Mouse (Mus musculus): ENCODE measurements at regions not wholly inside any gene's neighbourhood (a gene's known extent, or its start where the extent isn't known, plus 50 kb on each side); places are given as distances from the start of the nearest gene placed in this dataset.

DNA sequence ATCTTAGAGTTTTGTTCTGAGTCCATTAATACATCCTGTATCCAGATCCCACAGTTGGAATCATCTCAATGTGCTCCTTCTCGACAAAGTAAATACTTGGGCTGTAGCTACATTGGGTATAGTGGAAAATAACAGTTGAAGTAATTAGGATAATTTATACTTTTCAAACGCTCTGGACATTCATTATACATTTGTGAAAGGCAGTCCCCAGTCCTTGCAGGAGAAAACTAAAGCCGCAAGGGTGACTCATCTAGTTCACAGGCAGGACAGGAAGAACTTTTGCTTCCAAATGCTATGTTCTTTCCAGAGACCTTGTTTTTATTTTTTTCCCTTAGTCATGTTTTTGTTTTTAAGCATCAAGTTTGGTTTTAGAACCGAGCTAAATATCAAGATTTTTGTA, 218.8 kb downstream of the Gpr37 start:
- no peak for DNase-seq (ENCODE audit: low spot score in 2 of 2)

DNA sequence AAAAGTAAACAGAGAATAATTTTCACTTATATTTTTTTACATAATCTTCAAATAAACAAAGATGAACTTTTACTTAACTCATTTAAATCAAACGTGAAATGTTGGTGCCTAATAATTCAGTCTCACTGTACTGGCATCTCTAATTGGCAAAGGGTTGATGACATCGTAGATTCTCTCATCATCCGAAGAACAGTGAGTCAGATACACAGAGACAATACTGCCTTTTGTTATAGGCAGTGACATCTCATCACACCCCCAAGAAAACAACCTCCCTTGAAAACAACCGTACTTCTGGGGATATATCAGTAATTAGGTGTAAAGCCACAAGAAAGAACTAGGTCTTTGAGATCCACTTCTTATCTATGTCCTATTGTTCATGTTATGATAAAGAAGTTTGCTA, 227.5 kb downstream of the Gpr37 start:
- DNase-seq (ENCODE audit: low spot score in 2 of 2) = no peak

DNA sequence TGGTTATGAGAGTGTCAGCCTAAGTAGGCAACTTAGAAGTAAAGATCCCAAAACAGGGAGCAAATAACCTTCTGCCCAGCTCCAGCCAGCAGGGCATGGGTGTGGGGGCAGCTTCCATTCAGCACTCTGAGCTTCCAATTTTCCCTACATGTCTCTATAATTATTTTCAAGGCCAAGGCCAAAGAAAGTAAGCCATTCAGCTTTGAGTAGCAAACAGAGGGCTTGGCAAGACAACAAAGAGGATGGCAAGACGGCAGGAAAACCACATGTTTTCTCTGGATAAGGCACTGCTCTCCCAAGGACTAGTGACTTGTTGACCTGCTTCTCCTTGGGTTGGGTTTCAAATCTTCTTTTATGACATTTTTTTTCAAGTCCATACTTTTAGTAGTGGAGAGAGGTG, 240.1 kb downstream of the Gpr37 start:
- no peak for DNase-seq (ENCODE audit: low spot score in 2 of 2)

DNA sequence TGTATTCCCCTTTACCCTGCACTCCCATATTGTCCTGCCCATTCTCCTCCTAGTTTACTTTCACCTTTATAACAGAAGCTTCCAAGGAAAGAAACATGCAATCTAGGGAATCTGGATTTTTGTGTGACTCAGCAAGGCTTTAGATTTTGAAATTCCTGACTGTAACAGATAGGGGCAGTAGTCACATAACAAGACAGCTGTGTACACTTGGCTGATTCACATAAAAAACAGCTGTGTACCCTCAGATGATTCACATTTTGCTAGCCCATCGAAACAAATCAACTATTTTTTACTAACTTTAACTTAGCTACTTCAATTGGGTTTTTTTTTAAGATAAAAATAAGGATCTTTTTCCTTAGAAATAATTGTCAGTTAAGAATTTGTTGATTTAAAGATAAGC, 240.6 kb downstream of the Gpr37 start:
- no peak for DNase-seq (ENCODE audit: low spot score in 2 of 2)

DNA sequence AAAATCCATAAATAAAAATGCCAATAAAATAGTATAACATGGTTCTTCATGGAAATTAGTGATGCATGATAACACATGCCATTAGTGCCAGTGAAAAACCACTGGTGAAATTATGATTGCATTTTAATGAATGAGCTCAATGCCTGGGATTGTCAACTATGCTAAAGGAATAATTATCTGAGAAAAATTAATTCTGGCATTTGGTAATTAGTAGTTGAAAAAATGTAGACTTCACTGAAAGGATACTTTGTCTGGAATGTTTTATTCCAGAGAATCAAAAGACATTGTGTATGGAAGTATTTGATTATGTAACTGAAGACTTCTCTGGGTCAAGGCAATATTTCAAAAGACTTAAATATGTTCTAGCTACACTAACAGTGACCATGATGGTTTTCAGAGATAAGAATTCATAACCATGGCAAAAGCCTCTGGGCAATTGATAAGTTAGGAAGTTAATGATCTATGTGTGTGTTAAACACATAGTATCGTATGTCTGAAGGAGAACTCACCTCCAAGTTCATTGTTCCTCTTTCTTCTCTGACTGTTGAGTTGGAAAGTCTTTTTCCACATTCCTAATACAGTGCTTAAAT, 245.1 kb downstream of the Gpr37 start:
- no peak for DNase-seq (ENCODE audit: low spot score in 2 of 2)

DNA sequence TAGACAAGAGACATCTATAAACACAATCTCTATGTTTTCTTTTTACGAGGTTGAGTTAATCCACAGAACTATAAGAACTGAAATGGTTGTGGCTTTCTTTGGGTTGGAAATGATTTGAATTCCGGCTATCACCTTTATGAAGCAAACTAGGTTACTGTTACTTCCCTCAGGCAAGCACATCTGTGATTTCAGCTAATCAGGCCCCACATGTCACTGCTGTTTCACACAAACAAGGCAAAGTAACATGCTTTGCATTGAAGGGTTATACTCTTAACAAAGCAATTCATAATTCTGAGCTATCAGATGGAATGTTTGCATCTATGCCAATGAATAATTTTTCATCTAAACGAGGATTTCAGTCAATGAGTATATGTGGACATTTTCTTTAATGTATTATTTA, 246.4 kb downstream of the Gpr37 start:
- no peak for DNase-seq (ENCODE audit: low spot score in 2 of 2)

DNA sequence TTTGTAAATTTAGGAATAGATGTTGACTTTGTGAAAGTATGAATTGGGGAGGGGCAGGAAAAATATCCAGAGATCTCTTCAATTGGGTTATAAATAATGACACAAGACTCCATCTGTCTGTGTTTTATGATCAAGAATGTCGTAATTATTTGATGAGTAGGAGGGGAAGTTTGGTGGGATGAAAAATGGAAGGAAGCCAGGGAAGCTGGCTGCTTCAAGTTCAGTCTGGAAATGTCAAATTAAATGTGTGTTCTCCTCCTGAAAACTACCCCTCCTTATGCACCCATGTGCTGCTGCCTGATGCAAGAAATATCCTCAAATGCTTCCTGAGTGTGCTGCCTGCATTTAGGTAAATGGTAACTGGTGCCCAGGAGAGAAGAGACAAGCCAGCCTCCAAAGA, 246.8 kb downstream of the Gpr37 start:
- peak in 1 of 2 experiments; percentile 15 for DNase-seq (ENCODE audit: low spot score in 2 of 2)

DNA sequence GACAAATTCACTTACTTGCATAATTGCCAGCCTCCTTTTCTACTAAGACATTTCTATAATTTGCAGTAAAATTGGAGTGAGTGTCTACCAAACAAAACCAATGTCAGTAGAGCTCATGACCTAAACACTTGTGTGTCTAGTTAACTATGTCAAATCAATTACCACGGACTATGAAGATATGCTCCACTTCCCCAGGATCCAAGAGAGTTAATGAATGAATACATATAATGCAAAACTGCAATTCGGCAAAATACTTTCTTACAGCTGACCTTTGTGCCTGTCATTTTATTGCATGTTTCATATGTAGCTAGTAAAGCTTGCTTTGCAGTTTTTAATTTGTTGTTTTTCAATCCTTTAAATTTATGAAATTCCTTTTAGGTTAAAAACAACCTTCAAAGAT, 248.4 kb downstream of the Gpr37 start:
- no peak for DNase-seq (ENCODE audit: low spot score in 2 of 2)

DNA sequence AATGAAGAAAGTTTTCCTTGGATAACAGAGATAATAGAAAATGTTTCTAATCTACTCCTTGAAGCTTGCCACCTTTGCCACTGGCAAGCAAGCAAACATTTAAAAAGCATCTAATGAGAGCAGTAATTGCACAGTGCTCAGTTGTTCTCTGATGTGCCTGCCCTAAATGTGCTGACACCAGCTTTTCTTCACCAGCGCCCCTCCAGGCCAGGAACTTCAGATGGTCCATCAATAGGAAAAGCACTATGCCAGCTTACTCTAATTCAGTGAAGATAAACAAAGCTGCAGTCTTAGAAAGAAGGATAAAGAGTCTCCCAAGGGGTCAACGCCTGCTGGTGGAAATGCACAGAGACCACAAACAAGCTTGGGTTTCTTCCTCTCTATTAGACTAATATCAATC, 252.7 kb downstream of the Gpr37 start:
- DNase-seq (ENCODE audit: low spot score in 2 of 2) = no peak

DNA sequence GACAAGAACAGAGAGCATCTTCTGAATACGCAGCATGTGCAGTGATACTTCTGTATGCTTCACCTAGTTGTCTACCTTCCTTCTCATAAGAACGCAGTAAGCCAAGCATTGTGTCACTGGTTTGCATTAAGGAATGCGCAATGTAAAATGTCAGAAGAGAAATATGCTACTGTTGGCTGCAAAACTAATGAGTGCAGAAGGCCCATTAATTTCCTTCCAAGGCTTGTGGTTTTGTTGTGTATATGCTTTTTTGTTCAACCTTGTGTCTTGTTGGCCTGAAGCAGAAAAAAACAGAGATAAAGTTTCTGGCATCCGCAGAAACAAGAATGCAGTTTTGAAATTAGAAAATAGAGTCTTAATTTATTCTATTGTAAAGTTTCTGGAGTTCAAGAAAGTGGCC, 261.5 kb downstream of the Gpr37 start:
- DNase-seq (ENCODE audit: low spot score in 2 of 2) = no peak

DNA sequence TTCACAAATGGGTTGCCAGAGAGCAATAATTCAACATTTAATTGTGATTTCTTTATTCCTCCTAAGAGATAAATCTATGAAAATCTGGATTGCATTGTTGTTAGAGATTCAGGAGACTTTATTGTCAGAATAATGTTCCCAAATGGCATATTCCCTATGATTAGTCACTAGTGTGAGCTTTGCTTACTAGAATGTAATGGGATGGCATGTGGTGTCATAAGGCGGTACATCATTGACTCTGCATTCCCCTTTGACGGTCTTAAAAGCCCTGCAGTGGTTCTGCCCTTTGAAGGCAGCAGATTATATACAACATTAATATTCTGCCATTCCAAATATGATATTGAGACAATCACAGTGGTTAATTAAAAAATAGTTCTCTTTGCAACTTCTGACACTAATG, 271.7 kb downstream of the Gpr37 start:
- no peak for DNase-seq (ENCODE audit: low spot score in 2 of 2)

DNA sequence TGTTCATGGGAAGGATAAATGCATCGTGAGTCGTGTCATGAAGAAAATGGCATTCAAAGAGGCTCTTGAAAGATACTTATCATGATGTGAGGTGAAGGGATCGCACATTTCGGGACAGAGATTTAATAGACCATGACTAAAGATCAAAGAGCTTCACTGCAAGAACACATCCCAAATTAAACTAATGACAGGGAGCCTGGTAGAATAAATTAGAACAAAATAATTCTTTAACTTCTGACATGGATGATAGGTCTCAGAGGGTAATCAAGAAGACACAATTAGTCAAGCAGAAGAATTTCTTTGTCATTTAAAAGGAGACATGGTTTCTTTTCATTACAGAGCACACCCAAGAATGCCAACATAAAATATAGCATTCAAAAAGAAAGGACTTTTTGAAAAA, 300.7 kb downstream of the Gpr37 start:
- DNase-seq (ENCODE audit: low spot score in 2 of 2) = no peak
